Mouse (Mus musculus) right cerebral cortex, postnatal 4 days (tissue): ENCODE results near the gene Herpud1.
A peak's percentile ranks its signal among the peaks of the same experiment; 100 is the strongest.
"Not testable (repeated sequence)": the region's sequence is repeated elsewhere in the genome, so short reads cannot be mapped to it uniquely, and the experiment has no call there.

Experiments used
- DNase-seq: peaks from one replicate; pipeline ENCODE4 v3.0.0-alpha.2; 2022

Gene Herpud1

DNA sequence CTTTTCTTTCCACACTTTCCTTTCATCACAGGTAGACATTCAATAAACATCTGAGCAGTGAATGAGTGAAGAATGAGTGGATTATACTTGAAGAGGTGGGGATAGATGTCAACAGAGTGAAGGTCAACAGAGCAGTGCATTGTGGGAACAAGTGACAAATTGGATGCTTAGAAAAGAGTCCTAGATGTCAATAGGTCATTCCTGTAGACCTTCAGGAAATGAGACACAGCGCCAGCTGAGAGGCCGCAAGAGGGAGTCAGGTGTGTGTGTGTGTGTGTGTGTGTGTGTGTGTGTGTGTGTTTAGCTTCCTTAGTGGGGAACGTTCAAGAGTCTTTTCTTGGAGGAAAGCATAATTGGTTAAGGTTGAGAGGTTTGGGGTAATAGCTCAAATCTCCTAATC lies 10.1 kb upstream of the Herpud1 start:
- DNase-seq = no peak

DNA sequence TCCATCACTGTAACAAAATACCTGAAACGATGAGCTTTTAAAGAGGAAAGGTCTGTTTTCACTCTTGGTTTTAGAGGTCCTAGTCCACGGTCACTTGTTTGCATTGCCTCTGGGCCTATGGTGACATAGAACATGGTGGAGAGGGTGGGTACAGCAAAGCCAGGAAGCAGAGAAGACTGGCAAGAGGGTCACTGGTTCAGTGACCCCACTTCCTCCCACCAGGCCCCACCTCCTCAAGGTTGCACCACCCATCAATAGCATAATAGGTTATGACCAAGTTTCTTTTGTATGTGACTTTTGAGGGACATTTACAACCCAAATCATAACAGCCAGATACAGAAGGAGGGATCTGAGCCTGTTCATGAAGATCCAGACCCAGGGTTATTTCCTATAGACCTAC lies 9.7 kb upstream of the Herpud1 start:
- no peak for DNase-seq

DNA sequence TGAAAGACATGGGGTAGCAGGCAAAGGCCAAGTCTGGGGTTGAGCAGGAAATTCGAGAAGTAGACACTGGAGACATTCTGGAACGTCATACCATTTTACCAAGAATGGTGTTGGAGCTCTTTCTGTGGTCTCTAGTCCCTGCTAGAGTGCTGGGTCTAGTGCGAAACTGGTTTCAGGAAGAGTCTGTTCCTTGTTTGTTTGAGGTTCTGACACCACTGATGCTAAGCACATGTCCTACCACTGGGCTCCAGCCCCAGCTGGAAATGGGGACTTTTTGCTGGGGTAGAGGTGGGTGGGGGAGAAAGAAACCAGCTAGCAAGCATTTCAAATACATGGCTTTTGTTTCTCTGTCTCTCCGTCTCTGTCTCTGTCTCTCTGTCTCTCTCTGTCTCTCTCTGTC lies 9.2 kb upstream of the Herpud1 start:
- DNase-seq = no peak

DNA sequence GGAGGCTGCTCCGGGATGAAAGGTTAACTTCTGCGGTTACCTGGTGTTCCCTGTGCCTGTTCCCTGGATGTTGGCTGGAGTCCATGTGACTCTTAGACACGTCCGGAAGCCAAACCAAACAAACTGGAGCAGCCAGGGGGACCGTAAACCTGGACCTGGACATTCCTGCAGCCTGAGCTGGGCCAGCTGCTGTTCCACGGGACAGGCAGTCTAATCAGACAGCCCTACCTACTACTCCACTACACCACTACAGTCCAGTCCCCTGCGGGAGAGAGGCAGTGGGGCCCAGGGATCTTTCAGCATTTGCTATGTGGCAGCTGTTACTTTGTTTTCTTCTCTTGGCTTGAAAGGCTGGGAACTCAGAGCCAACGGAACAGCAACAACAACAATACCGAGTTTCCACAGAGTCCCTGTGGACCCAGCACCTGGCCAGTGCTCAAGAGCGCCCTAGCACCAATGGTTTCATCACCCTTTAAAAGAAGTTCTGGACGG lies 8.5 kb upstream of the Herpud1 start:
- DNase-seq = no peak

DNA sequence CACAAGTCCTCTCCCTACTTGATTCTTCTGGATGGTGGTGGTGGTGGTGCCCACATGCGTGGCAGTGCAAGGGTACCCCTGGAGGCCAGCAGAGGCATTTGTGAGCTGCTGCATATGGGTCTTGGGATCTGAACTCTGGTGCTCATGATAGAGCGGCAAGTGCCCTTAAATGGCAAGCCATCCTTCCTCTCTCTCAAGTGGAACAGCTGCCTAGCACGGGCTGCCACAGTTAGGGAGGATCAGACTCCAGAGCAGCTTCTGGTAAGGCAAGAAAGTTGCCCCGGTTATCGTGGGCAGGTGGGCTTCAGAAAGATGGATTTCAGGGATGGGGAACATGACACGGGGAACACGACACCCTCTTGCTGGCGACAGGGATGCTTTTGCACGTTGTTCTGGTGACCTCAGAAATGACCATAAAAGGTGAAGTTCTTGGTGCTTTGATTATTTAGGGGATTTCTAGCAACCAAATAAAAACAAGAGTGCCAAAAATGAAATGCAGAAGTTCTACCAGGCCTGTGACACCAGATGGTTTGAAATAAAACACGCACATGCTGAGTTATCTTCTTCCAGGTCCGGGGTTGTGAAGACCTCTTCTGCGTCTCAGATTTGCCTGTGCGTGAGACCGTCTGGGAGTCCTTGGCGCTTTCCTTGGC lies 7.3 kb upstream of the Herpud1 start:
- DNase-seq = no peak

DNA sequence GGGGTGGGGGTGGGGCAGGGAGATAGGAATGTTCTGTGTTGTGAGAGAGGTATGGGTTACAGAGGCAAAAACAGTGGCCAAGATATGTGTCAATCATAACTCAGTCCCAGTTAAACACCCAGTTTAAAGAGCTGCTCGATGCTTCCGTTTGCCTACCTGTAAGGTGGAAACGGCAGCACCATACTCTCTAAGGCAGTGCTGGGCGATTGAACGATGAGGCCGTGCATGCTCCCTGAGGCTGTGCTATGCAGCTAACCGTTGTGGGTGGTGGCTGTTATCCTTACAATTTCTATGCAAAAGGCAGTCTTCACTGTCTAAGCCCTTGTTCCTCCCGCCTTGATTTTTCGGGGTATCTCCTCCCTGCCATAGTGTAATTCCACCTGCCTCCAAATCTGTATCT lies 6.6 kb upstream of the Herpud1 start:
- no peak for DNase-seq

DNA sequence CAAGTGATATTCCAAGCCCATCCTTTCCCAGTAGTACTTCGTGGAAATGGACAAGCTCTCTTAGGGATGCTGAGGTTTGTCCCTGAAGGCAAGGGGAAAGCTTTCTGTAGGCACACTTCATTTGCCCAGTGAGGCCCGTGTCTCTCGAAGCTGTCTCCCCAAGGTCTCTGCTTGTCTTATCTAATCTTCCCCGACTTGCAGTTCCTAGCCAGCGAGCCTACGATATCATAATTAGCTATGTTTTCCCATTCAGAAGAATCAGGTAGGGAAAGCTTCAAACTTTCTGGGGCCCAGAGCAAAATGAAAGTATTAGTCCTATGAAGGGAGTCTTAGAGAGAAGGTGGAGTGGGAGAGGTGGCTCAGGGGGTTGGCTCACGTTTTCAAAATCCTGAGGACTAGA lies 2.1 kb upstream of the Herpud1 start:
- no peak for DNase-seq

DNA sequence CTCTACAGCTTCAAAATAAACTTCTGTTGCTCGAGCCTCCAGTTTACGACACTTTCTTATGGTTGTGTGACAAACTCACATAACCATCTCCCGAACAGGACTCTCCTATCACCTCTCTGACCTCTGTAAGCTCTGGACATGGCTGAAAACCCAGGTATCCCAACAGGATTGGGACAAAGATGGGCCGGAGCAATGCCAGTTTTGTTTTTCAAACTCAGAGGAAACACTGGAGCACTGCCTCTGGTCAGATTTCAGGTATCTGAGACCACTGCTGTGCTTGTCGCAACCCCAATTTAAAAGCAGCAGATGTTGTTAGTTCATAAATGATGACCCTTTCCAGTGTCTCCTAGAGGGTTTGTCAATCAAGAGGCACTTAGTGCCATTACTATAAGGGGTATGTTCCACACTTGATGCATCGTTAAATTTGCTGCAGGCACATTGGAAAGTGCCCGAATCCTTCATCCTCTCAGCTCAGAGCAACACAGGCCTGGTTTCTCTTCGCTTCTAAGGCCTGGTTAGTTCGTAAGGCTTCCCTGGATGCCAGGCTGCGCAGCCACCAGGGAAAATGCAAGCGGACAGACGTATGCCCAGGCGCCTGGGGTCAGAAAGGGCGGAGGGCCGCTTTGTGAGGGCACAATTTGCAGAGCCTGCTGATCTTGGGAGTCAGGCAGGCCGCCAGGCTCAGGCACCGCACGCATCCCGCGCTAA lies 578 bp upstream of the Herpud1 start:
- no peak for DNase-seq

DNA sequence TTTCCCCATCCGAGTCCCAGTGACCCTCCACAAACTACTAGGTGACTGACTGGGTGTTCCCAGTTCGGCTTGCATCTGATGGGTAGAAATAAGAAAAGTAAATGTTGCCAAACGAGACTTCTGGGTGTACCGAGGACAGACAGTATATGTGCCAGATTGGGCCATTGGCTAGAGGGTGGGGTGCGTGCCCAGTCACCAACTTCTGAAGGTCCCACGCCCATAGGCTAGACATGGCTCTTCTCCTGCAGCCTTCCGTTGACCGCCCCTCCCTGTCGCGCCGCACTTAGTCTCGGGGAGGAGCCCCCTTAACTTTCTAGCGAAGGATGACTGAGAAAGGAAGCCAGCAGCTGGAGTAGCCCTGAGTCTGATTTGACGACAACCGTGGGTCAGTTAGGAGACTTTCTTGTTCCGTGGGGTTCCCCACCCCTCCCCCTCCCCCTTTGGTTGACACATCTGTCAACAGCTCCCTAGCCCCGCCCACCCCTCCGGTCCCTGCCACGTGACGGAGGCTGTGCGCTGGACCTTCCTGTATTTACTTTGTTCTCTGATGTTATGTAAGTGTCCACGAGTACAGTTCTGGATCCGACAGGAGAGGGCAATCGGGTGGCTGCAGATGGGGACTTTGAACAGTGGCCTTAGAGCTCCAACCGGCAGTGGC lies 918 bp downstream of the Herpud1 start:
- peak; percentile 70 for DNase-seq

DNA sequence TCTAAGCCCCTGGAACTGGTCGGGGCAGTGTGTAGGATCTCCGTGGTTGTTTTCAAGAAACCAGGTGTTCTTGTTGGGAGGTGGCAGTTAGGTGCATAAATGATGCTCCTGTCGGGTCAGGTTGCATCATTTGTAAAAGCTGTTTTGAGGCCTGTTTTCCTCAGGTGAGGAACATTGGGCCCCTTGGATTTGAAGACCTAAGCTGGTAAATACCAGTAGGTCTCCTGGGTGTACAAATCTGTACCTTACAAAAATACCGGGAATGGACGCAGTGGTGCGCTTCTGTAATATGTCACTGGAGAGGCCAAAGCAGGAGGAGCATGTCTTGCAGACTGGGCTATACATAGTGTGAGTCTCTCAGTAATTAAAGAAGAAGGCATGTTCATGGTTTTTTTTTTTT lies 1.5 kb downstream of the Herpud1 start:
- no peak for DNase-seq

DNA sequence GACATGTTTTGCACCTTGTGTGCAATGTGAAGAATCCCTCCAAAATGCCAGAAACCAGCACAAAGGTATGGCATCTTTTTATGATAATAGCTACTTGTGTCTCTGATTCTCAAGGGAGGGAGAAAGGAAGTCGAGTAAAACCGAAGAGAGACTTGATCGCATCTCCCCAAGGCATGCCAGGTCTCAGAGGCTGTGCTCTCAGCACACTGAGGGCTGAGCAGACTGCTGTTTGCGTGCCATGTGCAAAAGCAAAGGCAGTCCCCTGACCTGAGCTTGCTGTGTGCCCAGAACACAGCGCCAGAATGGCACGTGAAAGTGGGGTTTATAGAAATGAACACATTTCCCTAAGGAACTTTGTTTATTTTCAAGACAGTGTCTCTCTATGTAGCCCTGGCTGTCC lies 3.3 kb downstream of the Herpud1 start:
- DNase-seq = no peak

DNA sequence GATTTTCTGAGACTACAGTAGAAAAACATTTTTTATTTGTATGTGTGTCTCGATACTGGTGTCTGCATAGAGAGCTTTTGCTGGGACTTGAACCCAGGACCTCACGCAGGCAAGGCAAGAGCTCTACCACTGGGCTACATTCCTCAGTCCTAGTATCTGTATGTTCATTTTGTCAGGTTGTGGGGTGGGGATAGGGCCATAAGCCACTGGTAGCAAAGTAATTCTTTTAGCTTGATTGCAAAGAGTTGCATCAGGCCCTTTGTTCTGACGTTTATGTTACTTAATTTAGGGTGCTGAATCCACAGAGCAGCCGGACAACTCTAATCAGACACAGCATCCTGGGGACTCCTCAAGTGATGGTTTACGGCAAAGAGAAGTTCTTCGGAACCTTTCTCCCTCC lies 4.2 kb downstream of the Herpud1 start:
- no peak for DNase-seq

DNA sequence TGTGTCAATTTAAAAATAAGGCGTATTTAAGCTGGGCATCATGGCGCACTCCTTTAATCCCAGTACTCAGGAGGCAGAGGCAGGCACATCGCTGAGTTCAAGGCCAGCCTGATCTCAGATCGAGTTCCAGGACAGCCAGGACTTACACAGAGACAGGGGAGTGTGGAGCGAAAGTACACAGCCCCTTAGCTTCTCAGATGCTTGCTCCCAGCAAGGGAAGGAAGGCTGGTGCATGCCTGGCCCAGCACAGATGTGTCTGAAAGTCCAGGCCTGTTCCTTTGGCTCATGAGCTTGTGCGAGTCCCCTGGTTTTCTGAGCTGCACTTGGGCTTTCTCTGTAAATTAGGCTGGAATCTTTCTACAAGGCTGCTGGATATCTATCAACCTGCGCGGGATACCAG lies 4.7 kb downstream of the Herpud1 start:
- DNase-seq = no peak

DNA sequence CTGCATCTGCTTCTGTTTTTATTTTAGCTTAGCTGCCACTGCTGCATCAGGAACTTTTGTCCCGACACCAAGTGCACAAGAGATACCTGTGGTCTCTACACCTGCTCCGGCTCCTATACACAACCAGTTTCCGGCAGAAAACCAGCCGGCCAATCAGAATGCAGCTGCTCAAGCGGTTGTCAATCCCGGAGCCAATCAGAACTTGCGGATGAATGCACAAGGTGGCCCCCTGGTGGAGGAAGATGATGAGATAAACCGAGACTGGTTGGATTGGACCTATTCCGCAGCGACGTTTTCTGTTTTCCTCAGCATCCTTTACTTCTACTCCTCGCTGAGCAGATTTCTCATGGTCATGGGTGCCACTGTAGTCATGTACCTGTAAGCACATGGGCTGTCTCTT lies 5.9 kb downstream of the Herpud1 start:
- peak; percentile 46 for DNase-seq

DNA sequence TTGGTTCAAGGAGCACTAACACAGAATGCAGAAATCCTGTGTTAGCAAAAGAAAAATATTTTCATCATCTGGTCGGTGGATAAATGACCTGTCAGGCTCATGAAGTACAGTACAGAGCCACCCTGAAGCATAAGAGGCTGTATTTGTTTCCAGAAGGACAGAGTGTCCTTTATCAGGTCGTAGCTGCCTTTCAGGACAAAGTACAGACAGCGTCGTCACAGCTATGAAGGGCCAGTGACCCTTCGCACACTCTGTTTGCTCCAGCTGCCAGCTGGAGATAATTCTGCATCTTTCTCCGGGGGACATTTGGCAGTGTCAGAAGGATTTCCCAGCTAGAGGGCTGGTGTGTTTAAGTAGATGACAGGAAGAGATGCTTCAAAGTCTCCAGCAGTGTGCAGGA lies 6.4 kb downstream of the Herpud1 start:
- no peak for DNase-seq

DNA sequence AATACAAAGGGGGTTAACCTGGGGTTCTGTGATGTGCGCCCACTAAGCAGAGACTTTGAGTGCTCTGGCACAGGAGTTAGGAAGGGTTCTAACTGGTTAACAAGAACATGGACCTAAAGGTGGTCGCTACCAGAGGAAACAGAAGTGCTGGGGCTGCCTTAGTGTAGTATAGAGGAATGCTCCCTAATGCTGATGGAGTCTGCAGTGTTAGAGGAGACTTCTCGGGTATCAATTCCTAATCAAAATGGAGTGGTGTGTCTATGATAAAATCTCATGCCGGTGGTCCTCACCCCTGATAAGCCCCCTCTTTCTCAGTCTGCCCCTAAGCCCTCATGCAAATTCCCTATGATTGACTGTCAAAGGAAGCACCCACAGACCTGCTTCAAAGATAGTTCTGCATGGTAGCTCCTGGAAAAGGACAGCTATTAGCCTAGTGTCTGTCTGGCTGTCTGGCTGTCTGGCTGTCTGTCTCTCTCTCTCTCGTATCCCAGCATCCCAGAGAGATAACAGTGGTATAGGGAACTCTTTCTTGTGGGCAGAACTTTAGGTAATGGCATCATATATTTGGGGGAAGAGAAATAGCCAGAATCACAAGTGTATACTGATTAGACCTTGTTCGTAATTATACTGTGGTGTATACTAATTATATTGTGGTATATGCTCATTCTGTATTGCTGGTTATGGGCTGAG lies 9.8 kb downstream of the Herpud1 start:
- no peak for DNase-seq

DNA sequence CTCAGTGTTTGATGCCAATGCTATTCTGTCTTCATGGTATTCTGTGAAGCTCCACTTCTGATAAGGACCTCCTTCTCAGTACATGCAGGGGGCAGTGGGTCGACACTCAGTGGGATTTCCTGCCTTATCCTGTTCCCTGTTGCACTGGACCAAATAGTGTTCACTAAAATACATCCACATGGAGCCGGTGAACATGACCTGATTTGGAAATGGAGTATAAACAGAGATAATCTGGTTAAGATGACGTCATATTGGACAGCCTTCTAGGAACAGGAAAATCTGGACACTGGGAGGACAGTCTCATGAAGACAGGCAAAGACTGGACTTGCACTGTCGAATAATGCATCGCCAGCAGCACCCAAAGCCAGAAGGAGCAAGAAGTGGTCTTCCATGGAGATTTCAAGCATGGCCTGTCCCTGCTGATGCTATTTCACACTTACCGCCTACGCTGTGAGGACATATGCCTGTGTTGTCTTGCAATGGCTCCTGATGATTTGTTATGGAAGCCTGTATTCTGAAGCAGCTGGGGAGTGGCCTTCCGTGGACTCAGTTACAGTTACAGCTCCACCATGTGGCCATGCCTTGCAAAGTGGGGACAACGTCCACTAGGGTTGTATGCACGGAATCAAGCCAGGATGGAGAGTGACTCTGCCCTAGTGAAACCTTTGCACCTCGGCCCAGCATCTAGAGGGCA lies 10.9 kb downstream of the Herpud1 start:
- DNase-seq = peak; percentile 29

DNA sequence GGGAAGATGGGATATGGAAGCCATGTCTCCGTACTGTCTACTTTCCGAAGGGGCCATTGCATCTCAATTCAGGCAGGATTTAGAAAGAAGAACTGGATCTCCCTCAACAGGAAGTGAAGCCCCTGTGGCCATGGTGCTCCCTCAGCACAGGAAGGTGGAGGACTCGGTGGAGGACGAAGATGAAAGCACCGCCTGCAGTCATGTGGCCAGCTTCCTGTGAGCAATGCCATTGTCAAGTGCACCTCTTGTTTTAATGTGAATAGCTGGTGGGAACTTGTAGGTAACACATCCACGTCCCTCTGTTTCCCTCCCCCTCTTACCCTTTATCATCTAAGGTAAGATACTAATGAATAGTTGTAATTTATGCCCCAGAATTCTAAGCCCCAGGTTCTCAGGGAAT lies 12.3 kb downstream of the Herpud1 start:
- no peak for DNase-seq

DNA sequence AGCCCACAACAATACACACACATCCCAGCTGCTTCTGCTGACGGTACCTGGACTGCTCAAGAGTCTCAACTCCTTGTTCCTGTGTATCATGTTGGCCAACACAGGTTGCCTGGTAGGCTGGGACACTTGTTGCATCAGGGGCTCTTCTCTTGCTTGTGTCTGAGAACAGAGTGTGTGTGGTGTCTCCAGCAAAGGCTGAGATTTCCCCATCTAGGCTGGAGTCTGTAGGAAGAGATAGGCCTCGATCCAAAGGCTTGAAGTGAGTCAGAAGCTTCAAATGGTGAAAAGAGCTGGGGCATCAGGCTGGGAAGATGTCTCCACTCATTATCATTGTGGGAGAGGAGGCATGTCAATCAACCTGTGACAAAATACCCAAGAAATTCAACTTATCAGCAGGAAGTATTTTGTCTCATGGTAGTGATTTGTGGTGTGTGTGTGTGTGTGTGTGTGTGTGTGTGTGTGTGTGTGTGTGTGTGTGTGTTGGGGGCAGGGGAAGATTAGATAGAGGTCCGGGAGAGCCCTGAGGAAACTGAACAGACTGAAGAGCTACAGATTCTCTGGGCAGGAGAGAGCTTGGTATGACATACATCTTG lies 13.2 kb downstream of the Herpud1 start:
- DNase-seq = no peak

DNA sequence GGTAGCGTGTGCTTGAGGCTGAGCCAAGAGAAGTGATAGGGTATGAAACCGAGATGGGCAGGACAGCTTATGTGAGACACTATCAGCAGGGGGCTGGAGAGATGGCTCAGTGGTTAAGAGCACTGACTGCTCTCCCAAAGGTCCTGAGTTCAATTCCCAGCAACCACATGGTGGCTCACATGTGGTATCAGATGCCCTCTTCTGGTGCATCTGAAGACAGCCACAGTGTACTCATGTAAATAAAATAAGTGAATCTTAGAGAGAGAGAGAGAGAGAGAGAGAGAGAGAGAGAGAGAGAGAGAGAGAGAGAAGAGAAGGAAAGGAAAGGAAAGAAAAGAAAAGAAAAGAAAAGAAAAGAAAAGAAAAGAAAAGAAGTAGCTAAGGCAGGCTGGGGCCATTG lies 13.7 kb downstream of the Herpud1 start:
- DNase-seq = not testable (repeated sequence)

DNA sequence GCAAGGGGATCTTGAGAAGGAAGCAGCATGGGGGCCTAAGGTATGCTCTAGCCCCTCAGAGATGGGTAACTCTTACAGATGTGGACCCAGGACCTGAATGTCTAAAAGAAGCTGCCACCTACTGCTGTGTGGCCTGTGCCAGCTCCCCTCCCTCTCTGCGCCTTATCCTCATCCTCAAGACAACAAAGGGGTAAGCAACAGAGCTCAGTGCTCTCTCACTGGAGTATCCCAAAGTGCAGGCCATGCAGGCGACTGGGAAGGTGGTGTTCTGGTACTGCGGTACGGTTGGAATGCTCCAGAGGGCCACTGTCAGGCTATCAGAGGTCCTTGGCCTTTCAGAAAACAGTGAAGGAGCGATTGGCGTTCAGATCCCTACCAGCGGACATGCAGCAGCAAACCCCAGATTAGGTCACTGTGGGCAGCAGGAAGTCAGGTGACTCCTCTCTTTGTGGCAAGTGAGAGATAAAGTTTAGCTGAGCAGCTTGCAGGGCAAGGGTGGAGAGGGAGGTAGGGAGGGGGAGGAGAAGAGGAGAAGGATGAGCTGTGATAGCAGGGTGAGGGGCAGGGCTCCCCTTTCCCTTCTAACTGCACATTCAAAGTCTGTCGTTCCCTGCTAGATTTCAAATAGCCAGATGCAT lies 22.3 kb downstream of the Herpud1 start:
- DNase-seq = no peak

DNA sequence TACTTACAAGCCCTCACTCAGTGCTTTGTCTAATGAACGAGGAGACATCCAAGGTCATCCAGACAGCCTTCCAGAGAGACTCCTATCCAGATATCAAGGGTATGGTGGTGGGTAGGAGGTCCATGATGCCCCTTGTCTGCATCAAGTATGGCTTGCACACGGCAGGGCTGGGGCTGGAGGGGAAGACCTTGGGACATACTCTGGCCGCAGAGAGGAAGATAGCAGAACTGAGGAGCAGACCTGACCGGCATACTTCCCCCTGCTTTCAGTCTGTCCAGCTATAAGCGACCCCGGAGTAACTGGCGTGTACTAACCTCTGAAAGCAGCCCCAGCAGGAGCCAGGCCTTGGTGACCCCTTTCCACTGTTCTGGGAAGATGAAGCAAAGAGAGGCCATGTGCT lies 23.3 kb downstream of the Herpud1 start:
- no peak for DNase-seq
